Mouse (Mus musculus) embryonic stem cell, embryonic (primary cell): ENCODE measurements around the gene Olfr325.

Experiments used
- CTCF ChIA-PET, 4 experiments: fragments of 300-600 bp in 2 of 4; fragments of 350-600 bp in 2 of 4; sonication (Branson Sonifier 250); formaldehyde crosslinking; loops; one replicate each; lab custom pipeline; 2022; ENCODE audit warnings: inconsistent platforms in 2 of 4; lab: Charles Lee
- POLR2A ChIA-PET, 4 experiments: fragments of 300-600 bp in 2 of 4; fragments of 350-600 bp in 2 of 4; sonication (Branson Sonifier 250); formaldehyde crosslinking; loops; one replicate each; lab custom pipeline; 2022; ENCODE audit warnings: antibody characterized with exemption in 4 of 4, inconsistent platforms in 1 of 4; lab: Charles Lee

Olfr325 gene

DNA sequence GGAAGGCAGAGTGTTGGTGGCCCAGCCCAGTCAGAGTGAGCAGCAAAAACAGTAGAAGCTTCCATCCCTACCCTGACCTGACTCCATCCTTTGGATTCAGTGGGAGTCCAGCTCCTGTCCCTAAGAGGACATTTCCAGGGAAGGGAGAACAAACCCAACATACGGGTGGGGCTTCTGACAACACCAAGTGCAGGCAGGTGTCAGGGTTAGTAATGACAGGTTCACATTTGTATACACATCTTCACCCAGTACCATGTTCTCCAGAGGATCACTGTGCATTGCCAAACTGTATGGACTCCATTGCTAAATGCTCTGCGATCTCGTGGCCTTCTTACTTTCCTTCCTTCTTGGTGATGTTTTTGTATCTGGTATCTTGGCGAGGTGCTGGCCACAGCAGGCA is 38.4 kb downstream of the Olfr325 start, which contains the start of gene 2210407C18Rik:
TSS of gene 2210407C18Rik (minus strand) at position 101 of the 400 bp plus-strand sequence.
- ChIA-PET CTCF (interaction anchor here in 2 of 4 experiments (0.6 to 2.2 kb wide), 2 partner anchors 20 to 301 kb away, joined by 3 to 4 read pairs; no protein-coding TSS in a partner anchor), POLR2A (interaction anchor here in 1 of 4 experiments (0.5 kb wide), 1 partner anchor 363 kb away, joined by 3 read pairs; no protein-coding TSS in a partner anchor)

DNA sequence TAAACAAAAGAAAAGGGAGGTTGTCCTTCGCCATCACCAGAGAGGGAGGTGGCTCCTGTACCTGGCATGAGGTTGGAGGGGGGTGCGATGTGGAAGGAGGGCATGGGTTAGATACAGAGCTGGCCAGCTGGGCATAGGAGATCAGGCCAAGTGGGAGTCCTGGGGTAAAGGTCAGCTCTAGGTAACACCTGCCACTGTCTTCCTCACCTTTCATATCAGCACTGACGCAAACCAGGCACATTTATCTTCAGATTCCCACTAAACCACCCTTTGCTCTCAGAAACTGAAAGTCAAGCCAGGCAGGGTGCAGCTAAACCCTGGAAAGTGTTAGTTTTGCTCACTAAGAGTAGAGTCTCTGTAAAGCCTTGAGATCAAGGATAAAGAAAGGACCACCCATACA is 40.8 kb downstream of the Olfr325 start:
- ChIA-PET CTCF (no interaction called here), POLR2A (no interaction called here)

DNA sequence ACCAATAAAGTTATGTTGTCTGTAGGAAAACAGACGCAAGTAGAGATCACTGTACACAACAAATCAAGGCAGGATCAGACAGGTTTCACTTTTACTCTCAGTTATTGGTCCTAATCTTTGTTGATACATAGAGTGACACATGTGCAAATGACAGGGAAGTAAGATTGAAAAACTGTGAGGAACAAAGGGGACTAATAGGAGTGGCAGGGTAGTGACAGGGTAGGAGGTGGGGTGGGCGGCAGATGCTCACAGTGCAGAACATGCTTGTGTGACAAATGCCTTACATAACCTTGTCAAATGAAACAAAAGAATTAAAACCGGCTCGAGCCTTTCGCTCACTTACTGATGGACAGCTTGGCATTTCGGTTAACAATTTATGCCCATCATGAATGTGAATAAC is 41.3 kb downstream of the Olfr325 start:
- ChIA-PET POLR2A (no interaction called here), CTCF (interaction anchor here in 1 of 4 experiments (0.7 kb wide), 1 partner anchor 270 kb away, joined by 3 read pairs; no protein-coding TSS in a partner anchor)

DNA sequence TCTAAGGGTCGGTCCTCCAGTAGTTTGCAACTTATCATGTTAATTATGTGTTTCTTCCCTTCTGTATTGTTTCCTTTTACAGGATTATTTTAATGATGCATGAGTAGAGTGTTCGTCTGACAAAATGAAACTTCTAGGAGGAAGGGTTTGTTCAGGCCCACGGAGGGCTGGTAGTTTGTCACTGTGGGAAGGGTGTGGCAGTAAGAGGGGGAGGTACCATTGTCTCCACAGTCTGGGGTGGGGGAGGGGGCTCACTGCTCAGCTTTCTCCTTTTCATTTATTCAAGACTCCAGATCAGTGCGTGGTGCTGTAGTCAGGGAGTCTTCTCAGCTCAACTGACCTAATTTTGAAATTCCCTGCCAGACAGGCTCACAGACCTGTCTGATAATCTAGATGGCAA is 48.6 kb downstream of the Olfr325 start:
- CTCF ChIA-PET: no interaction called here
- POLR2A ChIA-PET: no interaction called here

DNA sequence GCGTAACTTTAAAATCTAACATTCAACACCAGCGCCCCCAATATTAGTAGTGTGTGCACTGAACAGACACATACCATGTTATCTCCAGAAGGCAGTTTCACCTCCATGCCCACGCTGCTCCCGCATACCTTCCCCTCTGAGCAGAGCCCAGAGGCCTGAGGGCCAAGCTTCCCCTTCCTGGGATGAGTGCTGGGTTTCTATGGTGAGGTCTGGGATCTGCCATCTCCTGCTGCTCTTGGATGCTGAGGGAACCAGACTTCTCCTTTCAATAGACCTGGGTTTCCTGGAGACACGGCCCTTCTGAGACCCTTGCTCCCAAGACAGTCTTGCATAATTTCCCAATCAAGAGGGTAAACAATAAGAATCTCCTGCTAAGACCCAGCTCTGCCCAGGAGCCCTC is 52.9 kb downstream of the Olfr325 start, which contains the start of gene Olfr323:
TSS of gene Olfr323 (minus strand) at position 101 of the 400 bp plus-strand sequence.
- ChIA-PET POLR2A (no interaction called here), CTCF (no interaction called here)
